Mouse (Mus musculus) heart, postnatal 25 days (tissue): ENCODE data around the gene Marcksl1. TPM values are rescaled to one million over a fixed set of nuclear protein-coding genes. Genes with fewer than 3 reads are reported as not detected.

Experiments
- DNase-seq: peaks from one replicate; pipeline ENCODE4 v3.0.0; 2022; ENCODE audit warnings: low spot score
- intact Hi-C: fragments of 180-260 bp; cut with DNase I; formaldehyde crosslinking; loops from one replicate; pipeline ENCODE4 v1.15.1; 2025
- total RNA-seq, 2 experiments: library from RNA; stranded (reverse); gene quantifications; 2 replicates each; pipeline ENCODE4 v1.2.3; 2021

Gene Marcksl1
- 1 to 10 TPM; 6.8 to 7.8 TPM for total RNA-seq

DNA sequence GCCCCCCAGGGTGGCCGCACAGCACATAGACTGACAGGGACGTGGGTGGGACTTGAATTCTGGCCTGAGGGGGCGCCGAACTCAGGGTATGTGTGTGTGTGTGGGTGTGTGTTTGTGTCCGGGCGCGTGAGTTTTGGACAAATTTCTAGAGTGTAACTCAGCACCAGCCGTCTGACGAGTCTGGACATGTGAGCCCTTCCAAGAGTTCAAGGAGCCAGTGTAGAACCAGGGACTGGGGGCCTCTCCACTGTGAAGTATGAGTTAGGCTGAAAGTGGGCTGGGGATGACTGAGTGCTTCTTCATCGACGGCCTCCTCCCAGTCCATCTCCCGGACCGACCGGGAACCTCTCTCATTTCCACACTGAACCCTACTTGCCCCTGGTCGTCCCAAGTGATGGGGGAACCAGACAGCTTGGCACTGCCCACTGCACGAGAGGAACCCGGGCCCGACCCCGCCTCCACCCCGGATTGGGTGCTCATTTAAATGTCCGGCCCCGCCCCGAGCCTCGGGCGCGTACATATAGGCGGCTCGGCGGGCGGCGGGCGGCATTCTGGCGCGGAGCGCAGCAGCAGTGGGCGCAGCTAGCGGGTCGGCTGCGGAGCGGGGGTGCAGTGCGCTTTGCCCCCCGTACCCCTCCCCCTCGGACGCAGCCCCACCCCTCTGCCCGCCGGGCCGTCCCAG is at the start of gene Marcksl1:
TSS of gene Marcksl1 (plus strand) at position 496 of the 682 bp plus-strand sequence.
- intact Hi-C loops: no loop called here
- peak; percentile 76 for DNase-seq

DNA sequence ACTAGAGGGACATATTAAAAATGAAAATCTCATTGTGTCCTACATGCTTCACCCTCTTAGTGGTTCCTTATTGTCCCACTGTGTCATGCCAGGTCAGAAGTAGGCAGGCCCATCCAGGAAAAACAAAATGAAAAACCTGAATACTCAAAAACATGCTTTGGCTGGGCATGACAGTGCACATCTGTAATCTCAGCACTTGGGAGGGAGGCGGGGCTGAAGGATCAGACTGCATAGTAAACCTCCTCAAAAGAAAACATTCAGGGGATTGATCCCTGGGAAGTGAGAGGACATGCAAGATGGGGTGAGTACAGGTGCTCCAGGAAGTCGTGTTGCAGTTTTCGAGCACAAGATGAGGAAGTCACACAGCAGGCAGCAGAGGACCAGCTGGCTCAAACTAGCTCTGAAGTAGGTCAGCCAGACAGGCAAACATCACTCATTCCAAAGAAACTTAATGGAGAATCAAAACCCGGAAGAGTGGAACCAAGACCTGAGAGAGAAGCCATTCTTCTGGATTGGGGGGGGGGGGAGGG is 49.0 kb upstream of the Marcksl1 start:
- no peak for DNase-seq
- intact Hi-C loops: no loop called here

DNA sequence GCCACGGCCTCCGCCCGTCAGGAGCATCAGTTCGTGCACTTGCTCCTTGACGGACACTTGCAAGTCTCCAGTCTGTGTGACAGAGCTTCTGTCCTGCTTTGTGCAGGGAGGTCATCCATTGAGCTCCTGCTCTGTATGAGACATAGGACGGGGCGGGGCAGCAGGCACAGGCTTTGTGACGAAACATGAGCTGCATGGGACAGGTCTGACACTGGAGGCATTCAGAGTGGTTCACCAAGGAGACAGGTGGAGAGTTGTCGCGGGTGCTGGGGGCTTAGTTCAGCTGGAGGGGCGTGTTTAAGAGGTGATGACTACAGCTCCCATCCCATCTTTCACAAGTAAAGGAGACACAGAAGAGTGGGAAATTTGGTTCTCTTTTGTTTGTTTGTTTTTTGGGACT is 37.3 kb upstream of the Marcksl1 start:
- intact Hi-C loops: no loop called here
- DNase-seq: no peak

DNA sequence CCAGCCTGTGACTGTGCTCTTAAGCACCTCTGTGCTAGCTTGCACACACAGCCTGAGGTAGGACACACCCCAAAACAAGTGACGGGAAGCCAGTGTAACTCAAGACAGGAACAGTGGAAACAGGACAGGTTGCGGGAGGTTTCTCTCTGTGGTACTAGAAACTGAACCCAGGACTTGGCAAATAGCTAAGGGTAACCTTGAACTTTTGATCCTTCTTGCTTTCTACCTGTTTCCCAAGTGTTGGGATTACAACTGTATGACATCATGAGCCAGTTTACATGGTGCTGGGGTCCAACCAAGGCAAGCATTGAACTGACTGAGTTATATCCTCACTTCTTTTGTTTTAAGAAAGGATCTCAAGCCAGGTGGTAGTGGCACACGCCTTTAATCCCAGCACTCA is 33.5 kb upstream of the Marcksl1 start:
- intact Hi-C loops: no loop called here
- DNase-seq: no peak

DNA sequence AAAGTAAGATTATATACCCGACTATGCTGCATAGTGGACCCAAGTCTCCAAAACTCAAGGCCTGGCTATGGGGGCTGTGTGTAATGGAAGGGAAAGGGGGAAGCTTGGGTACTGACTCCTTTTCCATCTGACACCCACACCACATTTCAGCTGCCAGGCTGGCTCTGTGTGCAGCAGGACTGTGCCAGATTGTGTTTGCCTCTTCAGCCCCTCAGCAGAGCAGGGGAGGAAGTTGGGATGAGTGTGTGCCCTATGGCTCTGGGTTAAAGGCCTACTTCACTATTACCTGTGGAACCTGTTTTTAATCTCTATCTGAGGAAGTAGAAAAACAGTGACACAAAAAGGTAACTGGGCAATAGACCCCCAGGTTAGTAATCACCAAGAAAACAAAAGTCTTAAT is 32.3 kb upstream of the Marcksl1 start:
- DNase-seq: no peak
- intact Hi-C loops: no loop called here

DNA sequence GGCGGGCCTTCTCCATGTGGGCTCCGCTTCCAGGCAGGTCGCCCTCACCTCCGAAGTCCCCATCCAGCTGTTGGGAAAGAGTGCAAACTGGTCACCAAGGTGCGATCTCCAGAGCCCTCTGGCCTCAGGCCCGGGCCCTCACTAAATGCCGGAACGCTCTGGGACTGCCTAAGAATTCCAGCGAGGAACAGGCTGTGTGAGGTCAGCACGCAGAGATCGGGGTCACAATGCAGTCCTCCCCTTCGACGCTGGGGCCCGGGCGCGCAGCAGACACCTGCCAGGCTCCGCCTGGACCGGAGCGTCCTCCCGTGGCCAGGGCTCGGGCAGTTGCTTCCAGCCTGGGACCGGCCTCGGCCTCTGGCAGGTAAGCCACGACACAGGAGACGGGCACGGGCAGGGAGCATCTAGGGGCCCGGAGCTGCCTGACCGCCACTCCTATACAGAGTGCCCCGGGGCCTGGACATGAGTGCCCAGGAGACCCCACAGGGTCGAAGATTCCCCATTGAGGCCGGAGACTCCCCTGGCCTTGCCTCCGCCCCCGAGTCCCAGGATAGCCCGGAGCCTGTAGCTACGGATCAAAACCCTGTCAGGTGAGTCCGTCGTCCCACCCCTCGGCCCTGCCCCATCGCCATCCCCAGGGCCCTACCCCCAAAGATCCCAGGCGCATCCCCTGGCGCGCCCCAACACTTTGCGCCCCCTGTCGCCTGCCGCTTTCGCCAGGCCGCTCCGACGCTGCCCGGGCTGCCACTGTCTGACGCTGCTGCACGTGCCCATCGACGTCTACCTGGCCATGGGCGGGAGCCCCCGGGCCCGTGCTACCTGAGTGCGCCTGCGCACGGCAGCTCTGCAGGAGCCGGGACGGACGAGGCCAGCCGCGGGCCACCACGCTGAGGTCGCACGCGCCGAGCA is 22.2 kb upstream of the Marcksl1 start, which contains the start of the genes Tssk3 and Fam229a:
TSS of gene Tssk3 (minus strand) at position 51 of the 909 bp plus-strand sequence.
TSS of gene Fam229a (plus strand) at position 219 of the 909 bp plus-strand sequence.
- intact Hi-C loops: loop anchor here (5.0 kb wide), 1 partner anchor 116 kb away; no protein-coding TSS in a partner anchor
- DNase-seq: no peak

DNA sequence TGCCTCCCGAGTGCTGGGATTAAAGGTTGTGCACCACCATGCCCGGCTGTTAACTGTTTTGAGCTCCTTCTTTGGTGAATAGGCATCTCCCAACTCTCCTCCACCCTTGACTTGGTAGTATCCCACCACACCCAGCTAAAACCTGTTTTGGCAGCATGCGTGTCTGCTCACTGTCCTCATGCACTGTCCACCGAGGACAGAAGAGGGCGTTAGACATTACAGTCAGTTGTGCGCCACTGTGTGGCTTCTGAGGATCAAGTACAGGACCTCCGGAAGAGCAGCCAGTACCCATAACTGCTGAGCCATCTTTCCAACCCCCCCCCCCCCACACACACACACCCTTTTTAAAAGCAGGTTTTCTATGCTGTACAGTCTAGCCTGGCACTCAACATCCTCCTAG is 18.7 kb upstream of the Marcksl1 start:
- intact Hi-C loops: loop anchor here (5.0 kb wide), 1 partner anchor 113 kb away; no protein-coding TSS in a partner anchor
- DNase-seq: no peak

DNA sequence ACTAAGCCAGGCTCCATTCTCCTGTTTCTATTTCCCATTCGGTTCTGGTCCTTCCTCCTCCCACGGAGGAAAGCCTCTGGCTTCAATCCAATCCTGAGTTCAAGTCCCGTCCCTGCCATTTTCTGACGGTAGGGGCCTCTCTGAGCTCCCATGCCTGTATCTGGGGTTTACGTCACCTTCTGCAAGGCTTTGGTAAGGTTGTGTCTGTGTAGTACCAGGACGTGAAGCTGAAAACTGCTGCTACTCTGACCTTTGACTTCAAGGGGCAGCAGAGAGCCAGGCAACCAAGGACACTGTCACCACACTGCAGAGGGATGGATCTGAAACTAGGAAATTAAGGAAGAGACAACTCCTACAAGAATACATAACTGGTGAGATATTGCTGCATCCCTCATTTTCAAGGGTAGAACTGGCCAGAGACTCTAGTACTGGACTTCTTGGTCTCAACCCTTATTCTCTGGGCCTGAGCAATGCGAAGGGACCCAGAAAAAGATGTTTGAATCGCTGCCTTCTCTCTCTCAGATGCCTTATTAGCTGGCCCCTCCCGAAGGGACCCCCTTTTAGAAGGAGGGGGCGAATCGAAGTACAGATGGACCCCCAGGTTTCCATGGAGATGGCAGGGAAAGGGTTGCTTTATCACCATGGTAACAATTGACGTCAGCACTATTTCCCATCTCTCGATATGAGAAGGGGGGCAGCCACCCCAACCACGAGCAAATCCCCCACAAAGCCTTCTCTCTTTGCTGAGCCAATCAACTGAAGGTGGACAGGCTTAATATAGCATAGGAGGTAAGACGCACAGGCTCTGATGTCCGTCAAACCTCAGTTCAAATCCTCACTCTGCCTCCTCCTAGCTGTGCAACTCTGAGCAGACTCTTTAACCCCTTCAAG is 17.5 kb upstream of the Marcksl1 start:
- intact Hi-C loops: no loop called here
- no peak for DNase-seq

DNA sequence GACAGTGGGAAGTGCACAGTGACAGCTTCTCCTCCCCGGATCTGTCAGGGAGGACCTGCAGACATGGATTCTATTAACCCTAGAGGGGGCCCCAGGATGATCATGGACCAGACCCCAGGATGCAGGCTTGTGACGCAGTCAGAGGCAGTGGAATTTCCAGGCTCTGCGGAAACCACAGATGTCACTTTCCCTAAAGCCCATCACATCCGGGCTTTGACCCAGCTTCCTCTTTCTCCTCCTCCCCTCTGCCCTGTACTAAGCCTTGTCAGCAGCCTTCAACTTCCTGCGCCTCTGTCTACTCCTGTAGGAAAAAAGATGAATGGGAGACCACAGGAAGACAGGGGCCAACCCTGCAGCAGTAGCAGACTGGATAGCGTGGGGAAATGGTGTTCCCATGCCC is 16.8 kb upstream of the Marcksl1 start:
- DNase-seq: peak; percentile 19
- intact Hi-C loops: no loop called here

DNA sequence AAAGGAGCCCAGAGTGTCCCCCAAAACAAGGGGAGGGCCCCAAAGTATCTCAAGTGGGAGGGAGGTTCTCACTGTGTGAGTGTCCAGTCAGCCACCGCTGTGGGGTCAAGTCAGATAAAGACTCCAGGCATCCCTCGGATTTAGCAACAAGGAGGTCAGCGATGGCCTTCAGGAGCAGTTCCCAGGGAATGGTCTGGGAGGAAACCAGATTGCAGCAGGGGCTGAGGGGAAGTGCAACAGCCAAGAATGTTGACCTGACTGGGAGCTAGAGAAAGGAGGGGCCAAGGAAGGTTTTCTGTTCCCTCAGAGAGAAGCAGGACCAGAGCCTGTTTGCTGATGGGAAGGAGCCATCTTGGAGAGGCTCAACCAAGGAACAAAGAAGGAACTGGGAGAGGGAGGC is 14.4 kb upstream of the Marcksl1 start:
- intact Hi-C loops: no loop called here
- no peak for DNase-seq

DNA sequence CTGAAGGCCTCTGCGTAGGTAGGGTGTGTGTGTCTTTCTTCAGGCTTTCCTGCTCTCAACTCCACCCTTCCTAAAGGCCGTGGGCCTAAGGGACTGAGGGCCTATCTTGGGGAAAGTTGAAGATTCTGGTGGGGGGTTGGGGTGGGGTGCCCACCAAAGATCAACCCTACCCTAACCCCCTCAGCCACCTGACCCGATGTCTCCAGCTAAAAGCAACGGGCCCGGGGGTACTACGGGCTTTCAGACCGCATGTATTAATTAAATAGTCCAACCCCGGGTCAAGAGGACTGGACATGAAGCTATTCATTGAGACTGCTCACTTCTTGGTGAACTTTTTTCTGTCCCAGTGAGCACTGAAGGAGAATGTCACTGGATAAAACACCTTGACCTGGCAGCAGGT is 13.4 kb upstream of the Marcksl1 start:
- intact Hi-C loops: no loop called here
- no peak for DNase-seq

DNA sequence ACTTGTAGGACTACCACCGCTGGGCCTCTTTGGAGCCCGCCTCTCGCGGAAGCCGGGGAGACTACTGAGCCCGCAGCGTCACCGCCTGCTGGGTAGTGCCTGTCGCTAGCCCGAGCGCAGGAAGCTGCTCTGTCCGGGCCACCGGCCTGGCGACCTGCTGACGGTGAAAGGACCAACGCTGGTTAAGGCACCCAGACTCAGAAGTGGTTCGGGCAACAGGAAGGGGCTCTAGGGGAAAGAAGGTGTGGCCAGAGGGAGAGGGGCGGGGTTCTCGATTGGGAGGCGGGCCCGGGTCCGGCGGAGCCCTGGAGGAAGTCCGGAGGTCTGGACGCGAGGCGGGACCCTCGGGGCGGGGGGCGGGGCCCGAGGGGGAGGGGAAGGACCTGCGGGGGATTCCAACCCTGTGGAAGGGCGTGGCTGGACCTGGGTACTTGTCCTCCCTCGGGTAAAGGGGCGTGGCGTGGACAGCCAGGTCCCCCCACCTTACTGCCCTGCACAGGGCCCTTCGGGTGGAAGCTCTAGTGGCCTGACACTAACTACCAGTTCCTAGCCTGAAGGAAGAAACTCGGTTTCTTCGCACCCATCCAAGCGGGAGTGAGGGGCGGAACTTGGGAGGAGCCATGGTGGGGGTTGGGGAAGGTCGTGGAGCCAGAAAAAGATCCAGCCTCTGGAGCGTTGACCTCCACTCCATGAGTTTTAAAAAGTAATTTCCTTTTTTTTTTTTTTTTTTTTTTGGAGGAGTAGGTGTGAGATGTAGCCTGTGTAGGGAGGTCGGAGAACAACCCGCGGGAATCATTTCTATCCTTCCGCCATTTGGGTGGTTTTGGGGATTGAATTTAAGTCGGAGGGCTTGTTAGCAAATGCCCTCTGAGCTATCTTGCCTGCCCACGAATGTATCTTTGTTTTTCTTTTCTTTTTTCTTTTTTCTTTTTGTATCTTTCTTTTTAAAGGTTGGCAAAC is 12.5 kb upstream of the Marcksl1 start:
- intact Hi-C loops: no loop called here
- DNase-seq: peak; percentile 86

DNA sequence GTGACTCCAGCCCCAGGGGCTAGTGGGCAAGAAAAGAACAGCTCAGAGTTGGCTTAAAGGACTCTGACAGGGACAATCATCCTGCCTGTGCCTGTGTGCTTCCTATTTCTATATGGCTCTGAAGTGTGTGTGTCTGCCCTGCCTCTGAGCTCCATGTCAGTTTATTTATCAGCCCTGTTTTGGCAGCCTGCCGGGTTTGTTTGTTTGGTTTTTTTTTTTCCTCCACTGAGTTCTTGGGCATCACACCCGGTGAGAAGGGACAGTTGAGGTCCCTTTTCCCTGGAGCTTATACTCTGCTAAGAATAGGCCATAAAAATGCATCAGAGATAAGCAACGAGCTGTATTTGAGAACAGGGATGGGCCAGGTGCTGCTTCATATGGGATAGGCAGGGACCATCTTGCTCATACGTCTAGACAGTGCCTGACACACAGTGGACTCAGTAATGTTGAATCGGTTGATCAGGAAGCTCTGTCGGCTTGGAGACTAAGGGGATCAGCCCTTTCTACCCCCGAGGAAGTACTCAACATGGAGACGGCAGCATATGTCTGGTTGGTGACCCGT is 11.0 kb upstream of the Marcksl1 start:
- DNase-seq: no peak
- intact Hi-C loops: no loop called here

DNA sequence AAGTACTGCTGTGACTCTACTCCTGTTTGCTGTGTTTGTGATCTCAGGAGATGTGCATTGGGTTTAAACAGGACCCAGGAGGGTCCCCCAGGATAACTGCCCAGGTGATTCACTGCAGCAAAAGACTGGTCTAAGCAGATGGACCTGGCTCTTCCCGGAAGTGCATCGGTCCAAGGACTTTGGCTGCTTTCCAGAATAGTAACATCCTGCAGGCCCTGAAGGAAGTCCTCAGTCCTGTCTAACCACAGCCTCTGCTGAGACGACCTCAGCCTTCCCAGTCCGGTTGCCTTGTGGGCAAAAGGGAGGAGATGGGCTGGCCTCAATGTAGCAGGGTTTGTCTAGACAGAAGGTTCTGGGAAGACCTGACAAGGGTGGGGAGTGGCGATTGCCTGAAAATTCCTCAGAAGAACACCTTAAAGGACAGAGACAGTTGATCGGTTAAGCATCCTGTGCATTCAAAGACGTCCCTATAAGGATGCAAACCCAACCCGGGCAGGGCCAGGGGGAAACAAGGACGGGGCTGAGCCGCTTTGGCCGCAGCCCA is 10.4 kb upstream of the Marcksl1 start:
- intact Hi-C loops: no loop called here

DNA sequence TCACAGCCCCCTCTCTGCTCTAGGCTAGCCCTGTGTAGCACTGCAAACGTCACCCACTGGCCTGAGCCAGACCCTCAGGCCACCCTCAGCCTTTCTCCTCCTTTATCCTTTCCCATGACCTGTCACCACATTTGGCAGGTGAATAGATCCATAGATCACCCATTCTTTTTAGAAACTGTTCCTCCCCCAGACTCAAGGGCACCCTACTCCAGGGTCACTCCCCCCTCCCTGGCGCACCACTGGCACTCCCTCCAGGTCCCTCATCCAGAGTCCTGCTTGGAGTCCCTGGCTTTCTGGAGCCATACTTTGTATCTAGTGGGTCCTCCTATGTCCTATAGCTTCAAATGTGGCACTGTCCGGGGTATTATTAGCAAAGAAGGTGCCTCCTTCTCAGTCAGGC is 7.9 kb upstream of the Marcksl1 start:
- intact Hi-C loops: no loop called here
- DNase-seq: no peak

More for the DNA sequence above, 10.4 kb upstream of the Marcksl1 start:
- no peak for DNase-seq

DNA sequence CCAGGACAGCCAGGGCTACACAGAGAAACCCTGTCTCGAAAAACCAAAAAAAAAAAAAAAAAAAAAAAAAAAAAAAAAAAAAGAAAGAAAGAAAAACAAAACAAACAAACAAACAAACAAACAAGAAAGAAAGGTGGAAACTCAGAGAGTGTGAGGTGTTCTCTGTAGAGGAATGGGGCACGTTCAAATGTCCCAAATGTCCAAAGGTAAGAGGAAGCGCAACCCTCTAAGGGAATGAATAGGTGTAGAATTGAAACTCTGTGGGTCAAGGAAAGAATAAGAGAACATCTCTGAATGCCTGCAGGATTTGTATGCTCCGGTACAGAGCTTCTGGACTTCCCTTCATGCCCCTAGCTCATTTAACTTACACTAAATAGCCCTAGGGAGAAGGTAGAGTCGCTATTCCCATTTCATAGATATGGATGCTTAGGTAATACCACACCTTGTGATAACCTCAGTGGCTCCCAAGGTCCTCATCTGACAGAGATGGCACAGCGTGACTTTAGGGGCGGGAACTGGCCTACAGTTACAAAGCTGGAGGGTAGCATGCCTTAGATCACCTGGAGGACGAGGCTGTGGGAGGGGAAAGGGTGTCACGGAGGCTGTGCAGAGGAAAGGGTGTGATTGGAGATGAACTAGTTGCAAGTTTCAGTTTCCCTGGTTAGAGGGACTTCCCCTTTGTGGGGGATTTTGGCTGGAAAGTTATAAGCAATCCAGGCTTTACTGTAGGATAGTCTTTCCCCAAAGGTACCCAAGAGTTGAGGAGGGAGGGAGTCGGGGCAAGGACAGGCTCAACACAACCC is 5.7 kb upstream of the Marcksl1 start:
- no peak for DNase-seq
- intact Hi-C loops: no loop called here

DNA sequence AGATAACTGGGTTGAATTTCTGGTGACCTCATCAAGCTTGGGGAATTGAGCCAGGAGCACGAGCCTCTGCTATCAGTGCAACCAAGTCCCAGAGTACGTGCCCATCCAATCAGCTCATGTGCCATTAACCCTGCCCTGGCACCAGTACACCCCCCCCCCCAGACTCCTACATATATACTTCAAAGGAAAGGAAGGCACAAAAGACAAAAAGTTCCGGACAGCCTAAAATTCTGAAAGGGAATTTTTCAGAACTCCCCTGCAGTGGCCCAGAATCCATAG is 5.2 kb upstream of the Marcksl1 start:
- intact Hi-C loops: no loop called here
- DNase-seq: no peak
